Mouse (Mus musculus): Measurements from ENCODE around the gene Gal3st4. TPM values are rescaled to one million over a fixed set of nuclear protein-coding genes. Genes with fewer than 3 reads are reported as not detected.

Gal3st4 gene
- polyA plus RNA-seq, 1 experiment from 2014 or later = 4.5 TPM

GRCm38 (mm10) chr5:138283540-138283939 lies 10.9 kb upstream of the Gal3st4 start:
- Histone ChIP-seq H3K4me3 (ENCODE audit: low read depth, low read length) (no peak overlapping the region), H3K36me3 (ENCODE audit: control insufficient read depth, insufficient read depth, low read length) (no peaks in the 10 kb centered on the region), H3K9ac (ENCODE audit: low read length) (no peak overlapping the region), H3K4me2 (replicated peaks; ENCODE audit: low read depth) (no peak overlapping the region), H3K4me1 (replicated peaks; ENCODE audit: control insufficient read depth, insufficient read depth) (no peaks in the 10 kb centered on the region), H3K27ac (replicated peaks) (no peak overlapping the region), H3K27me3 (ENCODE audit: control insufficient read depth, insufficient read depth, low read length) (no peaks in the 10 kb centered on the region), H3K9me3 (ENCODE audit: control insufficient read depth, low read length) (0 out of 2 replicates have a peak, but pooled peaks cover 3% of the 10 kb centered on the region)
- no peak for TF ChIP-seq EP300 (optimal IDR thresholded peaks at IDR 0.05)
- TF ChIP-seq CTCF (IDR thresholded peaks at IDR 0.05; ENCODE audit: low read depth) = peak; percentile 41
- ATAC-seq (ENCODE audit: low FRiP score, low TSS enrichment) = no peak
- WGBS = 55% methylated on average over 1 of the region's 1 CpGs
- DNase-seq (ENCODE audit: low spot score) = no peak

DNA sequence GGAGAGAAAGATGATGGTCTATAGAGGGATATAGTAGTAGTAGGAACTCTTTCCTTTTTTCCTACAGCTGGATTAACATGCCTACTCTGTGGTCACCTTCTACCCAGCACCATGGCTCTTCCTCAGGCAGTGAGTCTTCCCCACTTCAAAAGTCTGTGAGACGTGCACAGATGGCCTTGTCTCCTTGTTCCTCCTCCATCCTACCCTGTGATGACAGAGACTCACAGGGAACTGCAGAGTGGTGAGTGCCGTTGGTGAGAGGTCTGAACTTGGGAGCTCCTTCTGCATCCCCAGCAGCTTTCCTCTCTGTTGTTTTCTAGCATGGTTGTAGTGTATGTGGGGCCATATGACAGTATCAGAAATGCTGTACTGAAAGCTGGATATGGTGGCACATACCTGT lies 9.2 kb upstream of the Gal3st4 start:
- no peak for ATAC-seq (ENCODE audit: low FRiP score, low TSS enrichment)
- TF ChIP-seq EP300 (optimal IDR thresholded peaks at IDR 0.05) (no peak), CTCF (IDR thresholded peaks at IDR 0.05; ENCODE audit: low read depth) (no peak)
- DNase-seq (ENCODE audit: low spot score) = no peak
- H3K4me2 ChIP-seq (replicated peaks; ENCODE audit: low read depth) = no peak overlapping the region
- no peak overlapping the region for H3K27ac ChIP-seq (replicated peaks)
- H3K4me1 ChIP-seq (replicated peaks; ENCODE audit: control insufficient read depth, insufficient read depth) = no peaks in the 10 kb centered on the region
- no peaks in the 10 kb centered on the region for H3K27me3 ChIP-seq (ENCODE audit: control insufficient read depth, insufficient read depth, low read length)
- no peak overlapping the region for H3K9ac ChIP-seq (ENCODE audit: low read length)
- 0 out of 2 replicates have a peak, but pooled peaks cover 3% of the 10 kb centered on the region for H3K9me3 ChIP-seq (ENCODE audit: control insufficient read depth, low read length)
- H3K4me3 ChIP-seq (ENCODE audit: low read depth, low read length) = no peak overlapping the region
- 67% methylated on average over 2 of the region's 2 CpGs for WGBS
- H3K36me3 ChIP-seq (ENCODE audit: control insufficient read depth, insufficient read depth, low read length) = no peaks in the 10 kb centered on the region

DNA sequence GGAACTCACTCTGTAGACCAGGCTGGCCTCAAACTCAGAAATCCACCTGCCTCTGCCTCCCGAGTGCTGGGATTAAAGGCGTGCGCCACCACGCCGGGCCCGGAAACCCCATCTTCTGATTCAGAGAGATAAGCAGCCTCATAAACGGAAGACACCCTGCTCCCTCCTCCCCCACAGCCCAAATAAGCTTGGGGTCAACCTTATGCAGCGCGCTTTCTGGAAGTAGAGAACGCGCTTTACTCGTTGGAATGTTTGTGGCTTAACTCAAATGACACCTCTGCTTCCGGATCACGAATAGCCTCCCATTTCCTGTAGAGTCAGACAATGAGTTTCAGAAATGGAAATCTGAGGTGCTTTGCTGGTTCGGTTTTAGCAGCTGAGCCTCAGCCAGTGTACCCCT lies 8.2 kb upstream of the Gal3st4 start:
- no peak overlapping the region for H3K4me2 ChIP-seq (replicated peaks; ENCODE audit: low read depth)
- 94% methylated on average over 15 of the region's 15 CpGs for WGBS
- H3K27me3 ChIP-seq (ENCODE audit: control insufficient read depth, insufficient read depth, low read length) = no peaks in the 10 kb centered on the region
- no peak overlapping the region for H3K9ac ChIP-seq (ENCODE audit: low read length)
- H3K36me3 ChIP-seq (ENCODE audit: control insufficient read depth, insufficient read depth, low read length) = no peaks in the 10 kb centered on the region
- TF ChIP-seq CTCF (IDR thresholded peaks at IDR 0.05; ENCODE audit: low read depth) (no peak), EP300 (optimal IDR thresholded peaks at IDR 0.05) (no peak)
- H3K27ac ChIP-seq (replicated peaks) = no peak overlapping the region
- DNase-seq (ENCODE audit: low spot score) (no peak), ATAC-seq (ENCODE audit: low FRiP score, low TSS enrichment) (no peak)
- no peaks in the 10 kb centered on the region for H3K4me1 ChIP-seq (replicated peaks; ENCODE audit: control insufficient read depth, insufficient read depth)
- H3K4me3 ChIP-seq (ENCODE audit: low read depth, low read length) = no peak overlapping the region
- 0 out of 2 replicates have a peak, but pooled peaks cover 3% of the 10 kb centered on the region for H3K9me3 ChIP-seq (ENCODE audit: control insufficient read depth, low read length)

GRCm38 (mm10) chr5:138280425-138280768 lies 7.8 kb upstream of the Gal3st4 start:
- Histone ChIP-seq H3K9ac (ENCODE audit: low read length) (no peak overlapping the region), H3K4me3 (ENCODE audit: low read depth, low read length) (no peak overlapping the region; the same call in 1 of the 2 replicates), H3K9me3 (ENCODE audit: control insufficient read depth, low read length) (0 out of 2 replicates have a peak, but pooled peaks cover 3% of the 10 kb centered on the region), H3K27ac (replicated peaks) (no peak overlapping the region), H3K4me2 (replicated peaks; ENCODE audit: low read depth) (peak overlapping the region; percentile 75; the same call in 1 of the 2 replicates), H3K27me3 (ENCODE audit: control insufficient read depth, insufficient read depth, low read length) (no peaks in the 10 kb centered on the region), H3K36me3 (ENCODE audit: control insufficient read depth, insufficient read depth, low read length) (no peaks in the 10 kb centered on the region), H3K4me1 (replicated peaks; ENCODE audit: control insufficient read depth, insufficient read depth) (no peaks in the 10 kb centered on the region)
- 19% methylated on average over 26 of the region's 26 CpGs for WGBS
- TF ChIP-seq CTCF (IDR thresholded peaks at IDR 0.05; ENCODE audit: low read depth) (no peak), EP300 (optimal IDR thresholded peaks at IDR 0.05) (peak; percentile 92)
- ATAC-seq (ENCODE audit: low FRiP score, low TSS enrichment) (no peak), DNase-seq (ENCODE audit: low spot score) (no peak)

GRCm38 (mm10) chr5:138279585-138280424 lies 7.2 kb upstream of the Gal3st4 start, which contains the start of the genes Gm43720, Gpc2 and Stag3:
Gene Gm43720 (minus strand): TSS chr5:138279958.
Gene Gpc2 (minus strand): TSS chr5:138280005.
Gene Stag3 (plus strand): TSS chr5:138280240.
- no peak within 1 kb of the TSS for H3K27ac ChIP-seq (replicated peaks)
- peak; percentile 98 for ATAC-seq (ENCODE audit: low FRiP score, low TSS enrichment)

DNA sequence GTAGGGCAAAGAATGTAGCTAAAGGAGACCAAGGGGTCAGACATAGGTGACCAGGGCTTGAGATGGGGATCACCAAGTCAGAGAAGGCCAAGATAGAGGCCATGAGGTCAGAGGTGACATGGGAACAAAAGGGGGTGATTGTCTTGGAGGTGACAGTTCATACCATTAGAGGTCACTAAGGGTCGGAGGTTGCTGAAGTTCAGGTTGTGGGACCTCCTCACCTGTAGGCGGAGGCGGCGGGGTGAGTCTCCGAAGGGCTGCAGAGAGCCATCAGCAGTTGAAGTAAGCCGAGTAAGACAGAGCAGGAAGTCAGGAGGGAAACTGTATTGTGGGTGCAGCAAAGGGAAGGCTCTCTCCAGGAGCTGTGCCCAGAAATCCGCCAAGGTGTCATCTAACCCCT lies 5.4 kb upstream of the Gal3st4 start:
- no peak for DNase-seq (ENCODE audit: low spot score)
- Histone ChIP-seq H3K36me3 (ENCODE audit: control insufficient read depth, insufficient read depth, low read length) (no peaks in the 10 kb centered on the region), H3K27me3 (ENCODE audit: control insufficient read depth, insufficient read depth, low read length) (no peaks in the 10 kb centered on the region), H3K4me1 (replicated peaks; ENCODE audit: control insufficient read depth, insufficient read depth) (no peaks in the 10 kb centered on the region; the same call in 1 of the 2 replicates), H3K9me3 (ENCODE audit: control insufficient read depth, low read length) (0 out of 2 replicates have a peak, but pooled peaks cover 3% of the 10 kb centered on the region), H3K9ac (ENCODE audit: low read length) (no peak overlapping the region), H3K4me2 (replicated peaks; ENCODE audit: low read depth) (no peak overlapping the region), H3K4me3 (ENCODE audit: low read depth, low read length) (no peak overlapping the region), H3K27ac (replicated peaks) (no peak overlapping the region)
- 87% methylated on average over 7 of the region's 7 CpGs for WGBS
- no peak for ATAC-seq (ENCODE audit: low FRiP score, low TSS enrichment)
- TF ChIP-seq CTCF (IDR thresholded peaks at IDR 0.05; ENCODE audit: low read depth) = no peak

More at GRCm38 (mm10) chr5:138279585-138280424, 7.2 kb upstream of the Gal3st4 start, which contains the start of the genes Gm43720, Gpc2 and Stag3:
- peak within 1 kb of the TSS; percentile 40 for H3K4me3 ChIP-seq (ENCODE audit: low read depth, low read length)
- no peaks in the 10 kb centered on the region for H3K27me3 ChIP-seq (ENCODE audit: control insufficient read depth, insufficient read depth, low read length)
- no peak for TF ChIP-seq EP300 (optimal IDR thresholded peaks at IDR 0.05)
- no peak; the same call in 1 of the 2 replicates for TF ChIP-seq CTCF (IDR thresholded peaks at IDR 0.05; ENCODE audit: low read depth)
- H3K9ac ChIP-seq (ENCODE audit: low read length) = peak within 1 kb of the TSS; percentile 38
- H3K9me3 ChIP-seq (ENCODE audit: control insufficient read depth, low read length) = 0 out of 2 replicates have a peak, but pooled peaks cover 3% of the 10 kb centered on the region
- peak; percentile 92 for DNase-seq (ENCODE audit: low spot score)
- H3K36me3 ChIP-seq (ENCODE audit: control insufficient read depth, insufficient read depth, low read length) = no peaks in the 10 kb centered on the region
- peak within 1 kb of the TSS; percentile 75 for H3K4me2 ChIP-seq (replicated peaks; ENCODE audit: low read depth)
- WGBS = 1% methylated on average over 55 of the region's 56 CpGs
- H3K4me1 ChIP-seq (replicated peaks; ENCODE audit: control insufficient read depth, insufficient read depth) = no peaks in the 10 kb centered on the region
